Mouse (Mus musculus) MEL (cell line): ENCODE measurements around the gene Col7a1.

Experiments
- CHD2 ChIP-seq: IDR thresholded peaks from 2 replicates; pipeline ENCODE4 v1.6.1; 2011; ENCODE audit warnings: low read length, improper control_type of control experiment
- CTCF ChIP-seq, 3 experiments: IDR thresholded peaks in 2 of 3; conservative IDR thresholded peaks in 1 of 3; 2 replicates each; pipeline ENCODE4 v1.5.1; 2011 to 2012; ENCODE audit warnings: low read length in 3 of 3, low read depth in 2 of 3, mild to moderate bottlenecking in 2 of 3, improper control_type of control experiment in 1 of 3, inconsistent platforms in 1 of 3, mixed read lengths in 1 of 3, moderate library complexity in 1 of 3; ENCODE audit not compliant: control insufficient read depth in 1 of 3, insufficient read depth in 1 of 3, poor library complexity in 1 of 3, severe bottlenecking in 1 of 3
- EP300 ChIP-seq, 2 experiments: IDR thresholded peaks; 2 replicates each; pipeline ENCODE4 v1.6.1; 2011; ENCODE audit warnings: improper control_type of control experiment in 2 of 2, low read length in 2 of 2, low read depth in 1 of 2, mild to moderate bottlenecking in 1 of 2
- ETS1 ChIP-seq: IDR thresholded peaks from 2 replicates; pipeline ENCODE4 v1.6.1; 2012; ENCODE audit warnings: low read depth, mild to moderate bottlenecking, inconsistent platforms, low read length, improper control_type of control experiment, moderate library complexity
- KAT2A ChIP-seq: conservative IDR thresholded peaks from 2 replicates; pipeline ENCODE4 v1.6.1; 2012; ENCODE audit warnings: low read depth, low read length, improper control_type of control experiment, inconsistent platforms
- MEF2A ChIP-seq: IDR thresholded peaks from 2 replicates; pipeline ENCODE4 v1.6.1; 2014; ENCODE audit warnings: low read depth, mild to moderate bottlenecking, inconsistent platforms, low read length, improper control_type of control experiment; ENCODE audit not compliant: poor library complexity, insufficient replicate concordance, severe bottlenecking; ENCODE audit errors: extremely low read depth
- MXI1 ChIP-seq: IDR thresholded peaks from 2 replicates; pipeline ENCODE4 v1.6.1; 2011; ENCODE audit warnings: mild to moderate bottlenecking, low read depth, low read length, improper control_type of control experiment
- MYC ChIP-seq: IDR thresholded peaks from 2 replicates; pipeline ENCODE4 v1.6.1; 2011; ENCODE audit warnings: low read depth, mild to moderate bottlenecking, low read length, improper control_type of control experiment, moderate library complexity
- POLR2A ChIP-seq, 2 experiments: IDR thresholded peaks; 2 replicates each; pipeline ENCODE4 v1.6.1; 2011 to 2012; ENCODE audit warnings: low read length in 2 of 2, mild to moderate bottlenecking in 2 of 2, control low read depth in 1 of 2, improper control_type of control experiment in 1 of 2, low read depth in 1 of 2, moderate library complexity in 1 of 2; ENCODE audit not compliant: control insufficient read depth in 1 of 2, insufficient read depth in 1 of 2, poor library complexity in 1 of 2
- POLR2AphosphoS2 ChIP-seq: IDR thresholded peaks from 2 replicates; pipeline ENCODE4 v1.6.1; 2011; ENCODE audit warnings: low read length, improper control_type of control experiment
- POLR2AphosphoS5 ChIP-seq: IDR thresholded peaks from 2 replicates; pipeline ENCODE4 v1.6.1; 2012; ENCODE audit warnings: low read depth, borderline replicate concordance, mild to moderate bottlenecking, inconsistent platforms, low read length, moderate library complexity, mixed read lengths
- SIN3A ChIP-seq: IDR thresholded peaks from 2 replicates; pipeline ENCODE4 v1.6.1; 2012; ENCODE audit warnings: low read length, improper control_type of control experiment, inconsistent platforms
- TAL1 ChIP-seq: IDR thresholded peaks from 2 replicates; pipeline ENCODE4 v1.6.1; 2012; ENCODE audit warnings: mild to moderate bottlenecking, inconsistent platforms, low read length, moderate library complexity, mixed read lengths
- ZC3H11A ChIP-seq: IDR thresholded peaks from 2 replicates; pipeline ENCODE4 v1.6.1; 2012; ENCODE audit warnings: low read depth, mild to moderate bottlenecking, inconsistent platforms, low read length, improper control_type of control experiment

DNA sequence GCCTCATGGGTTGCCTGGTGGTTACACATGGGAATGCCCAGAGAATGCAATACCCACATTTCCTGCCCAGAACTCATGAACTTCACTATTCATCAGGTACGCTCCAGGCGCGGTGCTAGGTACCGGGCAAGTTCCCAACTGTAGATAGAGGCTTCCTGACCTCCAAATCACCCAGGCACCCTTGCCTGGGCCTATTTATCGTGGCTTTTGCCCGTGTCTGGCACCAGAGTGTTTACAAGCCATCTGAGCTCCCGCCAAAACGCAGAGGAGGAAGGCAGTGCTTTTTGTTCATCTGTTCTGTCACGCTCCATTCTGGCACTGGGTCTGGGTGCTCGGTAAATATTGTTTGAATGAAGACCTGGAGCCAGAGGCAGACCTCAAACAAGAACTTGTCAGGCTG lies 39.8 kb upstream of the Col7a1 start:
- TF ChIP-seq TAL1 = no peak
- no peak for TF ChIP-seq POLR2A (IDR thresholded peaks at IDR 0.05; ENCODE audit: control insufficient read depth in 1 of 2, insufficient read depth in 1 of 2, low read depth in 1 of 2, low read length in 2 of 2, poor library complexity in 1 of 2)
- TF ChIP-seq KAT2A = no peak
- no peak for TF ChIP-seq MEF2A
- TF ChIP-seq ZC3H11A = no peak
- no peak for TF ChIP-seq ETS1
- TF ChIP-seq CTCF (IDR thresholded peaks at IDR 0.05 in 2 of 3, conservative IDR thresholded peaks at IDR 0.05 in 1 of 3; ENCODE audit: control insufficient read depth in 1 of 3, insufficient read depth in 1 of 3, low read depth in 2 of 3, low read length in 3 of 3, poor library complexity in 1 of 3, severe bottlenecking in 1 of 3) = no peak
- no peak for TF ChIP-seq POLR2AphosphoS2
- no peak for TF ChIP-seq EP300 (IDR thresholded peaks at IDR 0.05; ENCODE audit: low read depth in 1 of 2, low read length in 2 of 2)
- no peak for TF ChIP-seq CHD2
- no peak for TF ChIP-seq POLR2AphosphoS5
- TF ChIP-seq MXI1 = no peak
- no peak for TF ChIP-seq SIN3A
- no peak for TF ChIP-seq MYC
